Mouse (Mus musculus): ENCODE results near the gene Pidd1. TPM values are rescaled to one million over a fixed set of nuclear protein-coding genes. Genes with fewer than 3 reads are reported as not detected.
"Not testable (repeated sequence)": the region's sequence is repeated elsewhere in the genome, so short reads cannot be mapped to it uniquely, and the experiment has no call there.

Pidd1 gene
- polyA plus RNA-seq, 1 experiment from 2014 or later: 15.7 TPM

GRCm38 (mm10) chr7:141413809-141414584, 29.8 kb downstream of the Pidd1 start, which contains the start of gene Gatd1:
Gene Gatd1 (minus strand): TSS chr7:141414136.
- under 1% methylated on average over 56 of the region's 56 CpGs for WGBS
- Histone ChIP-seq H3K9me3 (ENCODE audit: control insufficient read depth, low read length) (no peaks in the 10 kb centered on the region), H3K4me3 (ENCODE audit: low read depth, low read length) (peak within 1 kb of the TSS; percentile 83), H3K36me3 (ENCODE audit: control insufficient read depth, insufficient read depth, low read length) (0 out of 2 replicates have a peak, but pooled peaks cover 2% of the 10 kb centered on the region), H3K27ac (replicated peaks; ENCODE audit: low read depth, low read length) (0 out of 2 replicates have a peak within 1 kb of the TSS, but pooled peaks have one; percentile 36), H3K27me3 (ENCODE audit: control insufficient read depth, insufficient read depth, low read length) (no peaks in the 10 kb centered on the region), H3K4me1 (ENCODE audit: control insufficient read depth, insufficient read depth, low read length) (peaks cover 4% of the 10 kb centered on the region; the same call in 1 of the 2 replicates), H3K9ac (ENCODE audit: low read length) (peak within 1 kb of the TSS; percentile 77), H3K4me2 (ENCODE audit: low read depth, severe bottlenecking) (peak within 1 kb of the TSS; percentile 87)
- peak; percentile 85 for ATAC-seq (ENCODE audit: insufficient number of reproducible peaks, low FRiP score, low TSS enrichment, low read depth)
- peak; percentile 100 for DNase-seq (ENCODE audit: low spot score)

- H3K4me3 ChIP-seq (ENCODE audit: low read depth, low read length): peak overlapping the region; percentile 83
- no peaks in the 10 kb centered on the region for H3K27me3 ChIP-seq (ENCODE audit: control insufficient read depth, insufficient read depth, low read length)
- H3K36me3 ChIP-seq (ENCODE audit: control insufficient read depth, insufficient read depth, low read length): 0 out of 2 replicates have a peak, but pooled peaks cover 2% of the 10 kb centered on the region
- DNase-seq (ENCODE audit: low spot score) (peak; percentile 44), ATAC-seq (ENCODE audit: insufficient number of reproducible peaks, low FRiP score, low TSS enrichment, low read depth) (peak; percentile 22; the same call in 1 of the 2 replicates)
- 0 out of 2 replicates have a peak overlapping the region, but pooled peaks have one; percentile 36 for H3K27ac ChIP-seq (replicated peaks; ENCODE audit: low read depth, low read length)
- 6% methylated on average over 16 of the region's 16 CpGs for WGBS
- H3K4me1 ChIP-seq (ENCODE audit: control insufficient read depth, insufficient read depth, low read length): peaks cover 4% of the 10 kb centered on the region; the same call in 1 of the 2 replicates
- no peaks in the 10 kb centered on the region for H3K9me3 ChIP-seq (ENCODE audit: control insufficient read depth, low read length)
- H3K9ac ChIP-seq (ENCODE audit: low read length): peak overlapping the region; percentile 77
- peak overlapping the region; percentile 87 for H3K4me2 ChIP-seq (ENCODE audit: low read depth, severe bottlenecking)
These were observed 30.5 kb downstream of the Pidd1 start for GRCm38 (mm10) chr7:141413331-141413730.

GRCm38 (mm10) chr7:141411667-141412066, 32.2 kb downstream of the Pidd1 start:
- Histone ChIP-seq H3K36me3 (ENCODE audit: control insufficient read depth, insufficient read depth, low read length) (peaks cover 4% of the 10 kb centered on the region), H3K27me3 (ENCODE audit: control insufficient read depth, insufficient read depth, low read length) (no peaks in the 10 kb centered on the region), H3K4me3 (ENCODE audit: low read depth, low read length) (no peak overlapping the region), H3K4me2 (ENCODE audit: low read depth, severe bottlenecking) (no peak overlapping the region), H3K27ac (replicated peaks; ENCODE audit: low read depth, low read length) (no peak overlapping the region), H3K9me3 (ENCODE audit: control insufficient read depth, low read length) (no peaks in the 10 kb centered on the region), H3K9ac (ENCODE audit: low read length) (no peak overlapping the region), H3K4me1 (ENCODE audit: control insufficient read depth, insufficient read depth, low read length) (peaks cover 4% of the 10 kb centered on the region; the same call in 1 of the 2 replicates)
- ATAC-seq (ENCODE audit: insufficient number of reproducible peaks, low FRiP score, low TSS enrichment, low read depth) (no peak), DNase-seq (ENCODE audit: low spot score) (no peak)
- 74% methylated on average over 1 of the region's 1 CpGs for WGBS

GRCm38 (mm10) chr7:141410631-141411030, 33.2 kb downstream of the Pidd1 start:
- H3K4me2 ChIP-seq (ENCODE audit: low read depth, severe bottlenecking): no peak overlapping the region
- DNase-seq (ENCODE audit: low spot score) (no peak), ATAC-seq (ENCODE audit: insufficient number of reproducible peaks, low FRiP score, low TSS enrichment, low read depth) (no peak)
- H3K36me3 ChIP-seq (ENCODE audit: control insufficient read depth, insufficient read depth, low read length): peaks cover 4% of the 10 kb centered on the region
- no peak overlapping the region for H3K9ac ChIP-seq (ENCODE audit: low read length)
- H3K4me3 ChIP-seq (ENCODE audit: low read depth, low read length): no peak overlapping the region
- no peaks in the 10 kb centered on the region for H3K9me3 ChIP-seq (ENCODE audit: control insufficient read depth, low read length)
- no peak overlapping the region for H3K27ac ChIP-seq (replicated peaks; ENCODE audit: low read depth, low read length)
- peaks cover 4% of the 10 kb centered on the region; the same call in 1 of the 2 replicates for H3K4me1 ChIP-seq (ENCODE audit: control insufficient read depth, insufficient read depth, low read length)
- 90% methylated on average over 8 of the region's 8 CpGs for WGBS
- H3K27me3 ChIP-seq (ENCODE audit: control insufficient read depth, insufficient read depth, low read length): no peaks in the 10 kb centered on the region

- Histone ChIP-seq H3K9me3 (ENCODE audit: control insufficient read depth, low read length) (no peaks in the 10 kb centered on the region), H3K27ac (replicated peaks; ENCODE audit: low read depth, low read length) (no peak overlapping the region), H3K4me3 (ENCODE audit: low read depth, low read length) (no peak overlapping the region), H3K4me1 (ENCODE audit: control insufficient read depth, insufficient read depth, low read length) (peaks cover 4% of the 10 kb centered on the region; the same call in 1 of the 2 replicates), H3K9ac (ENCODE audit: low read length) (no peak overlapping the region), H3K36me3 (ENCODE audit: control insufficient read depth, insufficient read depth, low read length) (peaks cover 4% of the 10 kb centered on the region), H3K27me3 (ENCODE audit: control insufficient read depth, insufficient read depth, low read length) (no peaks in the 10 kb centered on the region), H3K4me2 (ENCODE audit: low read depth, severe bottlenecking) (no peak overlapping the region)
- ATAC-seq (ENCODE audit: insufficient number of reproducible peaks, low FRiP score, low TSS enrichment, low read depth) (peak; percentile 52), DNase-seq (ENCODE audit: low spot score) (peak; percentile 91)
- 15% methylated on average over 11 of the region's 11 CpGs for WGBS
These were observed 35.0 kb downstream of the Pidd1 start for GRCm38 (mm10) chr7:141408833-141409232.

GRCm38 (mm10) chr7:141407670-141408069, 36.2 kb downstream of the Pidd1 start:
- not testable (repeated sequence) for DNase-seq (ENCODE audit: low spot score); H3K4me2 ChIP-seq (ENCODE audit: low read depth, severe bottlenecking); H3K36me3 ChIP-seq (ENCODE audit: control insufficient read depth, insufficient read depth, low read length); H3K9me3 ChIP-seq (ENCODE audit: control insufficient read depth, low read length); H3K27ac ChIP-seq (replicated peaks; ENCODE audit: low read depth, low read length); H3K4me3 ChIP-seq (ENCODE audit: low read depth, low read length); H3K27me3 ChIP-seq (ENCODE audit: control insufficient read depth, insufficient read depth, low read length); ATAC-seq (ENCODE audit: insufficient number of reproducible peaks, low FRiP score, low TSS enrichment, low read depth); H3K4me1 ChIP-seq (ENCODE audit: control insufficient read depth, insufficient read depth, low read length); H3K9ac ChIP-seq (ENCODE audit: low read length)
- 94% methylated on average over 7 of the region's 7 CpGs for WGBS

GRCm38 (mm10) chr7:141405466-141405865, 38.4 kb downstream of the Pidd1 start:
- Histone ChIP-seq H3K4me2 (ENCODE audit: low read depth, severe bottlenecking) (no peak overlapping the region), H3K9ac (ENCODE audit: low read length) (no peak overlapping the region), H3K4me3 (ENCODE audit: low read depth, low read length) (no peak overlapping the region), H3K27me3 (ENCODE audit: control insufficient read depth, insufficient read depth, low read length) (no peaks in the 10 kb centered on the region), H3K4me1 (ENCODE audit: control insufficient read depth, insufficient read depth, low read length) (no peaks in the 10 kb centered on the region; the same call in 1 of the 2 replicates), H3K9me3 (ENCODE audit: control insufficient read depth, low read length) (no peaks in the 10 kb centered on the region), H3K36me3 (ENCODE audit: control insufficient read depth, insufficient read depth, low read length) (peaks cover 14% of the 10 kb centered on the region), H3K27ac (replicated peaks; ENCODE audit: low read depth, low read length) (no peak overlapping the region)
- ATAC-seq (ENCODE audit: insufficient number of reproducible peaks, low FRiP score, low TSS enrichment, low read depth) (no peak), DNase-seq (ENCODE audit: low spot score) (no peak)
- 87% methylated on average over 4 of the region's 4 CpGs for WGBS

GRCm38 (mm10) chr7:141403305-141403704, 40.5 kb downstream of the Pidd1 start:
- no peak overlapping the region for H3K4me2 ChIP-seq (ENCODE audit: low read depth, severe bottlenecking)
- H3K4me1 ChIP-seq (ENCODE audit: control insufficient read depth, insufficient read depth, low read length): no peaks in the 10 kb centered on the region
- peak; percentile 63 for DNase-seq (ENCODE audit: low spot score)
- H3K27ac ChIP-seq (replicated peaks; ENCODE audit: low read depth, low read length): no peak overlapping the region
- 0 out of 2 replicates have a peak, but pooled peaks have one; percentile 33 for ATAC-seq (ENCODE audit: insufficient number of reproducible peaks, low FRiP score, low TSS enrichment, low read depth)
- no peak overlapping the region for H3K4me3 ChIP-seq (ENCODE audit: low read depth, low read length)
- H3K36me3 ChIP-seq (ENCODE audit: control insufficient read depth, insufficient read depth, low read length): peaks cover 20% of the 10 kb centered on the region
- no peak overlapping the region for H3K9ac ChIP-seq (ENCODE audit: low read length)
- no peaks in the 10 kb centered on the region for H3K9me3 ChIP-seq (ENCODE audit: control insufficient read depth, low read length)
- 58% methylated on average over 5 of the region's 5 CpGs for WGBS
- H3K27me3 ChIP-seq (ENCODE audit: control insufficient read depth, insufficient read depth, low read length): no peaks in the 10 kb centered on the region

Data from limb, embryonic 11.5 days (tissue).